Mouse (Mus musculus) mesoderm, embryonic 11.5 days (tissue): ENCODE measurements around the gene Ppp2ca.
"Not testable (repeated sequence)": the region's sequence is repeated elsewhere in the genome, so short reads cannot be mapped to it uniquely, and the experiment has no call there.

ENCODE experiments used
- DNase-seq: peaks from one replicate; pipeline ENCODE4 v3.0.0-alpha.2; 2012; ENCODE audit warnings: low read depth, low spot score

Gene Ppp2ca

DNA sequence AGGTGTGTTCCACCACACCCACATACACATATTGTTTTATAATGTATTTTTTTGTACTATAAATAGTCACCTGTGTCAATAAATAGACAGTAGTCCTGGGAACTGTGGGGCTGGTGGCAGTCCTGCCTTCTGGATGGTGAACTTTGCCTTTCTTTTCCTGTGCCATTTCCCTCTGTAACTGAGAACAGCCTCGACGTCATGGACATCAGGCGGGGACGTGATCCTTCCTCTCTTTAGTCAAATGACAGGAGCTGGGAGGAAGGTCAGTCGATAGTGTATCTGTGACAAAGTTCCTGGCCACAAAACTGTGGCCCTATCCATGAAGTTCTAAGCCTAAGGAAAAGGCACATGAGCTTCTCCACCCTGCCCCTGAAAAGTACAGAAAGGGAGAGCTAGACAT lies 3.9 kb upstream of the Ppp2ca start:
- no peak for DNase-seq

GRCm38 (mm10) chr11:52097016-52097415 lies 1.5 kb upstream of the Ppp2ca start:
- DNase-seq = no peak

DNA sequence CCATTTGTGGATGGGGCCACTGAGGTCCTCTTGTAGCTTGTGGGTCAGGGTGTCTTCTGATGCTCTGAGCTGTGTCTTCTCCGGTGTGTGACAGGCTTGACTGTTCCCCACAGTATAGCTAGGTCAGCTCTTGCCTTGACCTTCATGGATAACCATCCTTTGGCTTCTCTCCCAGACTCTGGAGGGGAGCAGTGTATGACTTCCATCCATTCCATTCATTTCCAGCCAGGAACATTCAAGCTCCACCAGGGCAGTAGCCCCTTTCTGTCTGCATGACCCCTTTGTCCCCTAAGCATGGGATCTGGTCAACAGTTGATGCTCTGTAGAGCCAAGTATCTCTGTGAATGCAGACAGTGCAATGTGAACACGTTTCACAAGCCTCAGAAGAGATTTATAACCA lies 885 bp upstream of the Ppp2ca start:
- no peak for DNase-seq

GRCm38 (mm10) chr11:52099031-52099761 lies 715 bp downstream of the Ppp2ca start:
- DNase-seq = peak; percentile 89

- no peak for DNase-seq
Observed at GRCm38 (mm10) chr11:52099771-52100219, 1.3 kb downstream of the Ppp2ca start.

DNA sequence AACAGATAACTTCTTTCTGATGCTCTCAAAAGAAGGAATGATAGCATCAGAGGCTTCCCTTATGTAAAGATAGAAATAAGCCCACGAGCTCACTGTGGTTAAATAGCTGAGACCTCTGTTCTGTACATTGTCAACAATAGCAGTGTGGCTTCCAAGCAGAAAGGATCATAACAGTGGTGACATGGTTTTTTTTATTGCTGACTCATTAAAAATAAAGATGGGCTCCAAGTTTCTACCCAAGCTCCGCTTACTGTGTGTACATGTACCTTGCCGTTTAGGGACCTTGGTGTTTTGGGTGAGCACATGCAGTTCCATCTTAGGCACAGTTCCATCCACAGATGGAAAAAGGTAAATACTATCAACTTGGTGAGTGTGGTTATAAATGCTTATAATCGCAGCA lies 4.5 kb downstream of the Ppp2ca start:
- DNase-seq = no peak

DNA sequence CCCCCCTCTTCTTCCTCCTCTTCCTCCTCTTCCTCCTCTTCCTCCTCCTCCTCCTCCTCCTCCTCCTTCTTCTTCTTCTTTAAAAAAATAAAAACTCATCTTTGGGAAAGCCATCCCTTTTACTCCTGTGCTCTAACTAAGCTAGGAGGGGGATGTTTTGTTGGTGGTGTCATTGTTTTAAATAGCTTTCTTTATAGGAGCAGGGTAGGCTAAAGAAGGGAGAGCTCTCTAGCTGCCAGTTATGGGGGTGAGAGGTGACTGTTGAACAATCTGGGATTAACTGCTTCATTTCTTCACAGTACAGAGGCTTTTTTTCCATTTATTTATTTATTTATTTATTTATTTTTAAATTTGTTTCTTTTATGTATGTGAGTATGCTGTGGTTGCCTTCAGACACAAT lies 7.0 kb downstream of the Ppp2ca start:
- DNase-seq = no peak

DNA sequence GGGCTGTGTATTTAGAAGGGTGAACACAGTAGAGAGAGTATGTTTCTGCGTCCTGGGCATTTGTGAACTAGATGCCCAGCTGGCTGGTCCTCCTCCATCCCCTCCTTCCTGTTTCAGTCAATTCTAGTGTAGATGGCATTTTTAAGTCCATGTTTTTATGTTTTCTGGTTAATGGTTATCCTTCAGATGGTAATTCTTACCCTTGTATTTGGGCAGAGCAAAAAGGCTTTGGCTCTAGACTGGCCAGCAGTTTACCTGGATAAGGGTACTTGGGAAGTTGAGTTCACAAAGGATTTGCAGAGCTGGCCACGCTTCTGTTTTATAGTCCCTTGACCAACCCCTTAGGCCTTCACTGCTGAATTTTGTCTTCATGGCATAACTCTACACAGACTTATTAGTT lies 7.6 kb downstream of the Ppp2ca start:
- no peak for DNase-seq

DNA sequence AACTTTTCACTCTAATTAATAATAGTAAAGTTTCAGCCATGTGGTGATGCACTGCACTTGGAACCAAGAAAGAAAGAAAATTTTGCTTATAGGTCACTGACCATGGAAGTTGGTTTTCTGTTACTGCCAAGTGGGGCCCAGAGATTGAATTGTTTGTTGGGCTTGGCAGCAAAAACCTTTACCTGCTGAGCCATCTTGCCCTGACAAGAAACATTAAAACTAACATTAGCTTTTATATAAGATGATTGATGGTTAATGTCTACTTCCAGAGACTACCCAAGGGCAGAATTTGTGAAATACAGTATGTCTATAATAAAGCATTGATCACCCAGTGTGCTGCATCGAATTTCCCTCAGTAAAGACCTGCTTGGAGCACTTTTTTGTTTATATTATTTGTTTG lies 8.0 kb downstream of the Ppp2ca start:
- no peak for DNase-seq

DNA sequence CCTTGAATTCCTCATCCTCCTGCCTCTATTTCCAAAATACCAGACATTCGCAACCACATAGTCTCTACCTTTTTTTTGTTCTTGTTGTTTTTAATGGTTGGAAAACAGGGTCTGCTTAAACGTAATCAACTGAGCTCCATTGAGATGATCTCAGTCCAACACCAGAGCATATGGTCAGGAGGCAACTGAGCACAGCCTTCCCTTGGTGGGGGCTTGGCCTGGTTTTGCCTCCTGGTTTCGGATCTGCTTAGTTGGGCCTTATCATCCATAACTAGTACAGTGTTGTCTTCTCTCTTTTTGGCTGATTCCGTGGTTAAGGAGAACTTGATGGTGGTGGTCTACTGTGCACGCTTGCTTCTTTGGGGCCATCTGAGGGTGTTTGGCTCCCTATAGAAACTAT lies 10.3 kb downstream of the Ppp2ca start:
- no peak for DNase-seq

GRCm38 (mm10) chr11:52109421-52109820 lies 10.9 kb downstream of the Ppp2ca start:
- no peak for DNase-seq

DNA sequence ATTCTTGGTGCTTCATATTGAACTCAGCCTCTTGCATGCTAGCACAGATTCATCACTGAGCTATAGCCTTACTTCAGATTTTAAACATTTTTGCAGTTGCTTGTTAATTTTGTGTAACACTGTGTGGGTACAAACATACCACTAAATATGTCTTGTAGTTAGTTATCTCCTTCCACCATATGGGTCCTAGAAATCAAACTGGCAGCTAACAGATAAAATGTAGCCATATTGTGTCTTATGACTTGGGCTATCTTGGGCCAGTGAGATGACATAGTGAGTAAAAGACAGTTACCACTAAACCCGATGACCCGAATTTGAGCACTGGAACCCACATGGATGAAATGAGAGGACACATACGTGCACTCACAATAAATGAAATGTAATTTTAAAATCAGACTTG lies 17.0 kb downstream of the Ppp2ca start:
- no peak for DNase-seq

DNA sequence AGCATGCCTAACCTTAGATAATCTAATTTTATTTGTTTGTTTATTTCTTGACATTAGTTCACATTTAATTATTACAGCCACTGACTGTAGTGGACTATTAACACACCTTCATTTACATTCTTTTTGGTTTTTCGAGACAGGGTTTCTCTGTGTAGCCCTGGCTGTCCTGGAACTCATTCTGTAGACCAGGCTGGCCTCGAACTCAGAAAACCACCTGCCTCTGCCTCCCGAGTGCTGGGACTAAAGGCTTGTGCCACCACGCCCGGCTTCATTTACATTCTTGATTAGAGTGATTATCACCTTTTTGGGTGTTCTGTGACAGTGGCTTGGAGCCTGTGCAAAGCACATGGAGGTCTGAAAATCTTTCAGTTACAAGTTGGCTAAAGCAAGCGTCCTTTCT lies 17.6 kb downstream of the Ppp2ca start:
- DNase-seq = not testable (repeated sequence)

DNA sequence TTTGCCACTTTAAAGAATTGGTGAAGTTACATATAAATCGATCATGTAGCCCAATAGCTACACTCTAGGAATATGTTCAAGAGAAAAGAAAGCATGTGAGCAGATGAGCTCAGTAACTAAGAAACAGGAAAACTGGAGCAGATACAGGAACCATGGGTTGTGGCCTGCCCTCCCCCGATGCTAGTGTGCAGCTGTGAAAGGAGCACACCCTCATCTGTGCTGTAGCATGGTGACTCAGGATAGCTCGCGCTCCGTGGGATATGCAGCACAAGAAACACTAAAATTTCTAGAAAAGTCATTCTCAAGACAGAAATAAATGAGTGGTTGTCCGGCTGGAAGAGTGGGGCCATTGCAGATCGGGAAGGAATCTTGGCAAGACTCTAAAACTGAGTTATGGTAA lies 18.7 kb downstream of the Ppp2ca start:
- DNase-seq = no peak

DNA sequence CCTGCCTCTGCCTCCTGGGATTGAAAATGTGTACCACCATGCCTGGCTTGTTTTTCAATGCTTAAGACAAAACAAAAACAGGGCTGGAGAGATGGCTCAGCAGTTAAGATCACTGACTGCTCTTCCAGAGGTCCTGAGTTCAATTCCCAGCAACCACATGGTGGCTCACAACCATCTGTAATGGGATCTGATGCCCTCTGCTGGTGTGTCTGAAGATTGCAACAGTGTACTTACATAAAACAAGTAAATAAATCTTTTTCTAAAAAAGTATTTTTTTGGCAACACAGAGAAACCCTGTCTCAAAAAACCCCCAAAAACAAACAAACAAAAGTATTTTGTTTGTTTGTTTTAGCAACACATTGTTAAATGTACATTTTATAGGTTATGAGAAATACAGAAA lies 21.9 kb downstream of the Ppp2ca start:
- not testable (repeated sequence) for DNase-seq

- no peak for DNase-seq
Observed at GRCm38 (mm10) chr11:52122045-52122444, 23.6 kb downstream of the Ppp2ca start.

- DNase-seq = no peak
Observed at GRCm38 (mm10) chr11:52124468-52124867, 26.0 kb downstream of the Ppp2ca start.

GRCm38 (mm10) chr11:52127169-52127568 lies 28.7 kb downstream of the Ppp2ca start:
- DNase-seq = no peak

GRCm38 (mm10) chr11:52127760-52128159 lies 29.3 kb downstream of the Ppp2ca start:
- no peak for DNase-seq

DNA sequence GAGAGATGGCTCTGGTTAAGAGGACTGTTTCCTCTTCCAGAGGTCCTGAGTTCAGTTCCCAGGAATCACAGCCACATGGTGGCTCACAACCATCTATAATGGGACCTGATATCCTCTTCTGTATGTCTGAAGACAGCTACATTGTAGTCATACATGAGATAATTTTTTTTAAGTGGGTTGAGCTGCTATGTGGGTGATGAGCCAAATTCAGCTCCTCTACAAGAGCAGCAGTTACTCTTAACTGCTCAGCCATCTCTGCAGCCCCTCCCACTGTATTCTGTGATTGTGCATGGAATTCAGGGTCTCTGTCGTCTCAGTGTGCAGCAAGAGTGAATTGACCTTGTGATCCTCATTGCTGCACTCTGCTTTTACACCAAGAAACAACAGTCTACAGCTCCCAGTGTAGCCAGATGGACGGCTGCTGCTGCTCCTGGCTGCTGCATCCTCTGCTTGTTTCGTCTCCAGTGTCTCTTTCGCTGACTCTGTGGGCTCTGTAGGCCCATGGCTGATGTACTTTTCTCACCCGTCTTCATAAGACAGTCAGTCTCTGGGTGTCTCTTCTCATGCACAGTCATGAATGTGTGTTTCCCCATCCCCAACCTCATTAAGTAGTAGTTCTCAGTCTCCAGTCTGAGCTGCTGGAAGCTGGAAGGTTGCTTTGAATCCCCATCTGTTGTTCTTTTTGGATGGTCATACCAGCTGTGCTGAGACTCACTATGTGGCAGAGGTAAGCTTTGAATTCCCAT lies 30.0 kb downstream of the Ppp2ca start:
- no peak for DNase-seq

- no peak for DNase-seq
Observed at GRCm38 (mm10) chr11:52129171-52129570, 30.7 kb downstream of the Ppp2ca start.

- no peak for DNase-seq
Observed at GRCm38 (mm10) chr11:52129621-52130450, 31.4 kb downstream of the Ppp2ca start.
